Mouse (Mus musculus): ENCODE measurements around the gene Anxa2.
A peak's percentile ranks its signal among the peaks of the same experiment; 100 is the strongest.

Gene Anxa2

GRCm38 (mm10) chr9:69457747-69458625, 4.6 kb downstream of the Anxa2 start:
- peak in 1 of 2 experiments; percentile 26 for DNase-seq (ENCODE audit: low read depth in 1 of 2, low spot score in 2 of 2)

DNA sequence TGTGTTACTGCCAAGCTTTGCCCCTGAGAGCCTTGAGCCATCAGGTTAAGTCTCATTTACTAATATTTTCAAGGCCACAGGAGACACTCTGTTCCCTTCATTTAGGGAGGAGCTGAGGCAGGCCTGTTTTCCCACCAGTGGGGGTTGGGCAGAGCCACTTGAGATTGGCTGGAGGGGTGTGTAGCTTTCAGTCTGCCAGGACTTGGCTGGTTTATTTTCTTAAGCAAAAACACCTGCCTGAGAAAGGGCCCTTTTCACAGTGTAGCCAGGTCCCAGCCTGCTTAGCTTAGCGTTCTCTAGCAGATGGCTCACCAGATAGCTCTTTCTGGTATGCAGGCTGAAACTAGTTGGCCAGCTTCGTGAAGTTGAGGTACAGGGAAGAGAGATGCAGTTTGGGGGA, 5.6 kb downstream of the Anxa2 start:
- no peak for DNase-seq (ENCODE audit: low read depth in 1 of 2, low spot score in 2 of 2)

DNA sequence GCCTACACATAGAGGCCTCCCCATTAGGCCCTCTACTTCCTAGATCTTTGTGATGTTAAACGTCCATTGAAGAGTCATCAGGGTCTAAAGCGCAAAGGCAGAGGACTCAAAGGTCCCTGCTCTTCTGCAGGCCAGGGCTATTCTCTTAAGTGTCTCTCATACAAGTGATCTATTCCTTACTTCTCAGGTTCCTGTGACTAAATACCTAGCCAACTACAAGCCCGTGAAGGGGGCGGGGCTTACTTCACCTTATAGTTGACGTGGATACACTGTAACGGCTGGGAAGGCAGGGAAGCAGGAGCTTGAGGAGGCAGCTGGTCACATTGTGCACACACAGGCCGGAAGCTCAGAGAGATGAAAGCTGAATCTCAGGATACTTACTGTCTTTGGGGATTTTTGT, 6.5 kb downstream of the Anxa2 start:
- no peak for DNase-seq (ENCODE audit: low read depth in 1 of 2, low spot score in 2 of 2)

- DNase-seq (ENCODE audit: low read depth in 1 of 2, low spot score in 2 of 2) = no peak
Observed at GRCm38 (mm10) chr9:69463046-69463445, 9.6 kb downstream of the Anxa2 start.

GRCm38 (mm10) chr9:69464109-69464756, 10.8 kb downstream of the Anxa2 start:
- no peak for DNase-seq (ENCODE audit: low read depth in 1 of 2, low spot score in 2 of 2)

GRCm38 (mm10) chr9:69466098-69466497, 12.7 kb downstream of the Anxa2 start:
- DNase-seq (ENCODE audit: low read depth in 1 of 2, low spot score in 2 of 2) = no peak

- no peak for DNase-seq (ENCODE audit: low read depth in 1 of 2, low spot score in 2 of 2)
Observed at GRCm38 (mm10) chr9:69467310-69467939, 14.0 kb downstream of the Anxa2 start.

DNA sequence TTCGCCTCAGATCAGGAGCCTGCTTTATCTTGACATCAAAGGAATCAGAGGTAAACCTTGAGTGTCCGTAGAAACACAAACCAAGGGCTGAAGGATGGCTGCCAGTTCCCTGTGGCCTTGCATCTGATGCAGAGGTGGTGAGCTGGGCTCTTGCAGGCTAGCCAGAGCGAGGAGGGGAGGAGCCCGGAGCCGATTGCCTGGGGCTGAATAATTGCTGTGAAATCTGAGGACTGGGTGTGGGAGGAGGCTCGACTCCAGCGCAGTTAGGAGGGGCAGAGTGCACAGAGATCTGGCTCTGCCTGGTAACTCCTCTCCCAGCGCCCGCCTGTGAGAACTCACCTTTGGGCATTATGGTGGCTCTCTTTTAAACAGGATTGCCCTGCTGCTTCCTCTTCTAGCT, 15.6 kb downstream of the Anxa2 start:
- no peak for DNase-seq (ENCODE audit: low read depth in 1 of 2, low spot score in 2 of 2)

GRCm38 (mm10) chr9:69470362-69470761, 16.9 kb downstream of the Anxa2 start:
- no peak for DNase-seq (ENCODE audit: low read depth in 1 of 2, low spot score in 2 of 2)

DNA sequence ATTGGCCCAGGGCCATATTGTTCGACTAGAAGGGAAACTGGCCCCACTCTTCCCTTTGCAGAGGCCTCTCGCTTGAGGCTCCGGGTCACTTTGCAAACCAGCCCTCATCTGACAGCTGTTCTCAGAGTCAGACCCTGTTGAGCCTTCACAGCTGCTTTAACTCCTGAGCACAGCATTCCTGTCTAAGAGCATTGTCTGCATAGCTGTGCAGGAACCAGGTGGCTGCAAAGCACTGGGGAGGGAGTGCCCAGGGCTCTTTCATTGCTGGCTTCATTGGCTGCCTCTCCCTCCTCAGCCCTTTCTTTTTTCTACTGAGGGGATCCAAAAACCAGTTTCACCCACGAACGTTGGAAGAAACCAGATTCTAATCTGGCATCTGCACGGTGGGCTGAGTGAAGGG, 17.5 kb downstream of the Anxa2 start:
- DNase-seq (ENCODE audit: low read depth in 1 of 2, low spot score in 2 of 2) = no peak

DNA sequence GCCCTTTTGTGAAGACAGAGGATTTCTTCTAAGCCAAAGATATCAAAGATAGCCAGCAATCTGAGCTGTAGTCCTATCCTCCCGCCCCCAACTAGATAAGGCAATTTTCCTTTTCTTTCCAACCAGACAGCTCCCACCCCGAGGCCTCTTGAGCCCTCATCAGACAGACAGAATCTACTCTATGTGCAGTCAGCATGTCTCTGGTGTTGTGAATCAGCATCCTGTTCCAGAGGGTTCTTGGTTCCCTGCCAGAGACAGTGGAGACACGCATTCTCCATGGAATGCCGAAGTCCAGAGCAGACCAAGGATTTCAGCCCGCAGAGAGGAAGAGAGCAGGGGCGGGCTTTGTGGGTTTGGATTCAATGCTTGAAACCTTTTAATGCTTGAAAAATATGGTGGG, 19.3 kb downstream of the Anxa2 start:
- no peak for DNase-seq (ENCODE audit: low read depth in 1 of 2, low spot score in 2 of 2)

- no peak for DNase-seq (ENCODE audit: low read depth in 1 of 2, low spot score in 2 of 2)
Observed at GRCm38 (mm10) chr9:69475873-69476272, 22.5 kb downstream of the Anxa2 start.

DNA sequence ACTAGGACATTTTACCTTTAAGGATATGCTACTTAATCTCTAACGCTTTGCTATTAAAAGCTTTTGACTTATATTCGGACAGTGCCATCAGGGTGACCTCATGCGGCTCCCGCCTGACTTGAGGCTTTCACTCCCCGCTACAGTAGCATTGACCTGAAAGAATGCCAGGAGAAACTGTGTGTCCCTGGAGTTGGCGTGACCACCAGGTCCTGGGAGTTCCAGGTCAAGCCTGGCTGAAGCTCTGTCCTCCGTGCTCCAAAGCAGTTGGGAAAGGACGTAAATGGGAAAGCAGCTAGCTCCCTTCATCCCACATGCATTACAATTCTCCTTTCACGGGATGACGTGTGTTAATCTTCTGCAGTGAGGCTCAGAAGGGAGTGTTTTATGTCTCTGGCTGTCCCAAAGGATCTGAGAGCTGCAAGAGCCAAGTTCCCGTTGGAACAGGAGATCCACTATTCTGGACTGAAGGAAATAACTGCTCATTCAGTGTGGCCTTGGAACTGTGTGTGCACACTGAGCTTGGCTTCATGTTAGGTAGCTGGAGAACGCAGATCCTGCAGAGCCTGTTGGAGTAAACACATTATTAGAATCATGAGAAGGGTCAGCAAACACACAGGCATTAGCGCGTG, 23.9 kb downstream of the Anxa2 start:
- no peak for DNase-seq (ENCODE audit: low read depth in 1 of 2, low spot score in 2 of 2)

GRCm38 (mm10) chr9:69477824-69478222, 24.4 kb downstream of the Anxa2 start:
- DNase-seq (ENCODE audit: low read depth in 1 of 2, low spot score in 2 of 2) = no peak

- DNase-seq (ENCODE audit: low read depth in 1 of 2, low spot score in 2 of 2) = peak; percentile 21 to 55
Observed at GRCm38 (mm10) chr9:69480344-69480743, 26.9 kb downstream of the Anxa2 start.

DNA sequence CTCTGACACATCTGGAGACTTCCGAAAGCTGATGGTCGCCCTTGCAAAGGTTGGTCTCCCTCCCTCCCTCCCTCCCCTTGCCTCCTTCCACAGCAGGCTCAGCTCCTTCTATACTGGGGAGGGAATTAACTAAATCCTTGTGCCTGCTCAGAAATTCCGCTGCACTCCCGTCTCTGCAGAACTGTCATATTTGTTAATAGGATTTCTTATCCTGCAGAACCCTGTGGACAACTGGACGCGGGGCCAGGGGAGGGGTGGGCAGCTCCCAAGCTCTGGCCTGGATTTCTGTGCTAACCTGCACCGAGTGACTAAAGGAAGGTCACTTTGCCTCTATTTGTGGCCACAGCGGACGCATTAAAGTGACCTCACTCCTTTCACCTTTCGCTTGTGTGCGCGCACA, 30.4 kb downstream of the Anxa2 start:
- no peak for DNase-seq (ENCODE audit: low read depth in 1 of 2, low spot score in 2 of 2)

- DNase-seq (ENCODE audit: low read depth in 1 of 2, low spot score in 2 of 2) = no peak
Observed at GRCm38 (mm10) chr9:69486140-69486539, 32.7 kb downstream of the Anxa2 start.

- no peak for DNase-seq (ENCODE audit: low read depth in 1 of 2, low spot score in 2 of 2)
Observed at GRCm38 (mm10) chr9:69488510-69488909, 35.1 kb downstream of the Anxa2 start.

- no peak for DNase-seq (ENCODE audit: low read depth in 1 of 2, low spot score in 2 of 2)
Observed at GRCm38 (mm10) chr9:69488972-69489371, 35.6 kb downstream of the Anxa2 start.

- no peak for DNase-seq (ENCODE audit: low read depth in 1 of 2, low spot score in 2 of 2)
Observed at GRCm38 (mm10) chr9:69492809-69493208, 39.4 kb downstream of the Anxa2 start.

DNA sequence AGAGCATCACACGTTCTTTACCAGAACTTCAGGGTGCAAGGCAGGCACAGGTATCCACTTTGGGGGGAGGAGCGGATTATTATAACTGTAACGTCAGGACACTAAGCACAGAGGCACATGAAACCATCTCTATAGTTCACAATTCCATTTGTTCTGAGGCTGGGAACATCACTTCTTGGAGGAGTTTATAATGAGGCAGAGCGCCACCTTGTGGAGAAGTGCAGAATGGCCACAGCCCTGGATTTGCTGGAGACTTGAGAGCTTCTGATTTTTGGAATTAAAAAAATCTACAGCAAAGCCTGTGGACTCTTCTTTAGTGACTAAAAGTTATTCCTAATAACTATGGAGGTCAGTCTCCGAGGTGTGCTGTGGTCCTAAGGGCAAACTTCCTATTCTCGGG, 49.1 kb downstream of the Anxa2 start:
- DNase-seq (ENCODE audit: low read depth in 1 of 2, low spot score in 2 of 2) = peak; percentile 13 to 33

DNA sequence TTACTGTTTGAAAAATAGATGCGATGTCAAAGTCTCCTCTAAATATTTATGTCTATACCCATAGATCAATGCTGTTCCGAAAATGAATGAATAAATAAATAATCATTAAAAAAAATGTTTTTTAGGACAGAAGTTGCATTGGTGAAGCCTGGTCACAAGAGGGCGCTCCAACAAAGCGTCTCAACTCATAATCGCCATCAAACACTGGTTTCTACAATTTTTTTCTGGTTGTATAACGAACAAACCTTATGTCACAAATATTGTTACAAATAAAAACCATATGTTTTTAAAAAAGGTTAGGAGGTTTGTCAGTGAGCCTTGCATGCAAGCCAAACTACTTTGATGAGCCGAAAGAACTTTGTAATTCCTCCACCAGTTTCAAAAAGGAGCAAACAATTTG, 52.2 kb downstream of the Anxa2 start:
- DNase-seq (ENCODE audit: low read depth in 1 of 2, low spot score in 2 of 2) = no peak
